Mouse (Mus musculus) ES-E14 (cell line): ENCODE results near the gene Jup. TPM values are rescaled to one million over a fixed set of nuclear protein-coding genes. Genes with fewer than 3 reads are reported as not detected.

Experiments used
- DNase-seq: peaks from one replicate; pipeline ENCODE4 v3.0.0-alpha.2; 2013; ENCODE audit warnings: low read depth, low spot score
- H3K27ac ChIP-seq: 2 replicates; pipeline ENCODE4 v1.5.1; 2012; ENCODE audit warnings: low read depth, mild to moderate bottlenecking, low read length, moderate library complexity, mixed read lengths; ENCODE audit not compliant: poor library complexity, insufficient read depth, severe bottlenecking
- H3K36me3 ChIP-seq: 2 replicates; pipeline ENCODE4 v1.6.1; 2012; ENCODE audit warnings: mild to moderate bottlenecking, low read length, moderate library complexity, mixed read lengths; ENCODE audit not compliant: control insufficient read depth, poor library complexity, insufficient read depth, severe bottlenecking
- H3K4me1 ChIP-seq, 2 experiments: fragments of 150-350 bp in 1 of 2; sonication (generic) in 1 of 2; 2 replicates each; pipeline ENCODE4 v1.6.1; 2012; ENCODE audit warnings: low read length in 2 of 2, mild to moderate bottlenecking in 1 of 2, mixed read lengths in 1 of 2; ENCODE audit not compliant: control insufficient read depth in 2 of 2, insufficient read depth in 2 of 2, poor library complexity in 1 of 2
- H3K4me3 ChIP-seq, 2 experiments: fragments of 150-350 bp in 1 of 2; sonication (generic) in 1 of 2; 2 replicates each; pipeline ENCODE4 v1.5.1; 2012; ENCODE audit warnings: low read length in 2 of 2, low read depth in 1 of 2, mild to moderate bottlenecking in 1 of 2, mixed read lengths in 1 of 2; ENCODE audit not compliant: insufficient read depth in 1 of 2, poor library complexity in 1 of 2, severe bottlenecking in 1 of 2
- H3K9ac ChIP-seq: 2 replicates; pipeline ENCODE4 v1.6.1; 2012; ENCODE audit warnings: low read depth, mild to moderate bottlenecking, low read length, mixed read lengths; ENCODE audit not compliant: poor library complexity, insufficient read depth, severe bottlenecking
- H3K9me3 ChIP-seq: fragments of 150-350 bp; sonication (generic); 2 replicates; pipeline ENCODE4 v1.6.1; 2012; ENCODE audit warnings: low read depth, mild to moderate bottlenecking, low read length; ENCODE audit not compliant: control insufficient read depth, insufficient read depth
- CHD2 ChIP-seq: IDR thresholded peaks from 2 replicates; pipeline ENCODE4 v1.6.1; 2014; ENCODE audit warnings: mild to moderate bottlenecking, low read depth, low read length, inconsistent platforms
- HCFC1 ChIP-seq: IDR thresholded peaks from 2 replicates; pipeline ENCODE4 v1.6.1; 2012; ENCODE audit warnings: low read length, inconsistent platforms, borderline replicate concordance; ENCODE audit not compliant: insufficient read depth
- MAFK ChIP-seq: IDR thresholded peaks from 2 replicates; pipeline ENCODE4 v1.6.1; 2014; ENCODE audit warnings: mild to moderate bottlenecking, low read depth, low read length, inconsistent platforms; ENCODE audit not compliant: insufficient read depth
- ZC3H11A ChIP-seq: IDR thresholded peaks from 2 replicates; pipeline ENCODE4 v1.6.1; 2012; ENCODE audit warnings: low read depth, mild to moderate bottlenecking, inconsistent platforms, low read length, borderline replicate concordance
- ZNF384 ChIP-seq: IDR thresholded peaks from 2 replicates; pipeline ENCODE4 v1.6.1; 2012; ENCODE audit warnings: low read depth, low read length, inconsistent platforms
- in situ Hi-C, 2 experiments: fragments of 600-800 bp; cut with MboI; formaldehyde crosslinking; loops; one replicate each; pipeline ENCODE4 v1.15.1; 2025; ENCODE audit warnings: low sequenced_read_pairs in 2 of 2, inconsistent platforms in 1 of 2; ENCODE audit not compliant: unreplicated experiment in 2 of 2
- total RNA-seq: library from RNA; depleted of rRNA; stranded (reverse); fragments of 300-350 nt; gene quantifications from 2 replicates; pipeline ENCODE4 v1.2.3, GENCODE M21; 2012

Gene Jup
- total RNA-seq, 1 experiment, result 101 TPM

GRCm38 (mm10) chr11:100437901-100438300, 40.3 kb upstream of the Jup start:
- no peak for DNase-seq
- no peaks in the 10 kb centered on the region for H3K36me3 ChIP-seq
- H3K27ac ChIP-seq, result no peak overlapping the region
- peaks cover 9 to 19% of the 10 kb centered on the region in 2 experiments for H3K4me1 ChIP-seq
- no peak overlapping the region for H3K9ac ChIP-seq
- TF ChIP-seq HCFC1, result no peak
- TF ChIP-seq MAFK, result no peak
- H3K9me3 ChIP-seq, result no peaks in the 10 kb centered on the region
- H3K4me3 ChIP-seq, result no peak overlapping the region
- in situ Hi-C loops, result no loop called here

- Histone ChIP-seq H3K4me1 (peaks cover 9 to 19% of the 10 kb centered on the region in 2 experiments), H3K9ac (no peak overlapping the region), H3K9me3 (no peaks in the 10 kb centered on the region), H3K36me3 (no peaks in the 10 kb centered on the region), H3K27ac (no peak overlapping the region), H3K4me3 (no peak overlapping the region)
- TF ChIP-seq ZC3H11A (no peak), MAFK (no peak), ZNF384 (no peak), HCFC1 (no peak), CHD2 (no peak)
- DNase-seq, result no peak
- in situ Hi-C loops, result no loop called here
Measured at GRCm38 (mm10) chr11:100435678-100436246, 38.2 kb upstream of the Jup start.

GRCm38 (mm10) chr11:100432002-100432401, 34.4 kb upstream of the Jup start:
- TF ChIP-seq HCFC1 (no peak), MAFK (no peak), ZC3H11A (no peak), ZNF384 (no peak), CHD2 (no peak)
- Histone ChIP-seq H3K9me3 (no peaks in the 10 kb centered on the region), H3K27ac (no peak overlapping the region), H3K9ac (no peak overlapping the region), H3K4me3 (no peak overlapping the region), H3K36me3 (no peaks in the 10 kb centered on the region), H3K4me1 (peaks cover 5 to 20% of the 10 kb centered on the region in 2 experiments; a peak in 2 of 4 replicates)
- in situ Hi-C loops, result no loop called here
- DNase-seq, result no peak

- no peak for DNase-seq
- no peaks in the 10 kb centered on the region for H3K9me3 ChIP-seq
- H3K4me1 ChIP-seq, result peaks cover 5 to 12% of the 10 kb centered on the region in 2 experiments; a peak in 2 of 4 replicates
- no peak overlapping the region for H3K9ac ChIP-seq
- no peak for TF ChIP-seq CHD2
- TF ChIP-seq ZNF384, result no peak
- no peak for TF ChIP-seq HCFC1
- no peak for TF ChIP-seq ZC3H11A
- no peak for TF ChIP-seq MAFK
- no peak overlapping the region for H3K27ac ChIP-seq
- no peaks in the 10 kb centered on the region for H3K36me3 ChIP-seq
- no peak overlapping the region for H3K4me3 ChIP-seq
- in situ Hi-C loops, result no loop called here
Measured at GRCm38 (mm10) chr11:100430052-100430451, 32.5 kb upstream of the Jup start.
